Mouse (Mus musculus) ovary, postnatal 36 days (tissue): ENCODE data around the gene Prkag2.

ENCODE experiments used
- DNase-seq: peaks from one replicate; pipeline ENCODE4 v3.0.0; 2022; ENCODE audit warnings: low spot score, mixed read lengths

Gene Prkag2

DNA sequence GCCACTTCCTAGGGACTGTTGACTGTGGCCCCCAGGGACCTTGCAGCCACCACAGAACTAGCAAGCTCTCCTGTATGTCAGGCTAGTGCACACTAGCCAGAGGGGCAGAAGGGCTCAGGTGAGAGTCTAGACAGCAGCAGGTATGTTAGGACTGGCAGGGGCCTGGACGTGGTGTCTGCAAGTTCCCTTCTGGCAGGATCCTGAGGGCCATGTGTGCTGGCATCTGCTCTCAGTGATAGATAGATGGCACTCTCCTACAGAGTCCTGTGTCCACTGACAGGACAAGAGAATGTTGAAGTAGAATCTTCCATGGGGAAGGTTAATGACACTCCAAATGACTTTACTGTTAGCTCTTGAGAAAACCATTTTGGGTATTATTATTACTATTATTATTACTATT lies 52.8 kb downstream of the Prkag2 start:
- DNase-seq: no peak

DNA sequence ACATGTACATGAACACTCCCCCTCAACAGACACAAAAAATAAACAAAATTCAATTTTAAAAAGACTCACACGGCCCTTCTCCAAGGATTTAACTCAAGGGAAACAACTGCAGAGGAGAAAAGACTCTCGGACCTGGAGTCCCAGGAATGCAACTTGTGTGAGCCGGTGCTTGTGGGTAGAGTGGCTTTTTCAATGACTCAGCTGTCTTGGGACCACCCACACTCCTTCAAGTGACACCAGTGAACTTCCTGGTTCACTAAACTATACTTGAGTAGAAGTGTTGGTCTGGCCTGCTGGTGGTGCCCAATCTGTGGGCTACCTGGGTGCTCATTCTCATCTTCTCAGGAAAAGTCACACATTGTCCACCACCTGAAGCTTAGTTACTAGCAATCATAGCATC lies 53.7 kb downstream of the Prkag2 start:
- DNase-seq: no peak

DNA sequence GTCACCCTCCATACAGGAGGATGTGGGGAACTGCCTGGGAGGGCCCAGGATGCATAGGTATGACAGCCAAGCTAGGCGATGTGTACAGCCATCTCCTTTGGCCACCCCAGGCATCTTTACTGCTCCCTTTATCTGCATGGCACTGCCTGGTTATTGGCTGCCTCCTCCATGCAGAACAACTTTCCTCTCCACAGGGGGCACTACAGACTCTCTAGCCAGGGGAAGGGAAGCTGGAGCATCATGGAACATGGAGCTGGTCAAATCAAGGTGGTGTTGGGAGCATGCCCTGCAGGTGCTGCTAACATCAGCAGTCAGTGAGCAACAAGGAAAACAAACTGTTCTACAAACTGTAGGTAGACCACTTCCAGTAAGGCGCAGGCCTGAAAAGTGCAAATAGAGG lies 56.4 kb downstream of the Prkag2 start:
- no peak for DNase-seq

- no peak for DNase-seq
Observed at GRCm38 (mm10) chr5:25041947-25042346, 58.5 kb downstream of the Prkag2 start.

GRCm38 (mm10) chr5:25041307-25041706 lies 59.1 kb downstream of the Prkag2 start:
- DNase-seq: peak; percentile 57

DNA sequence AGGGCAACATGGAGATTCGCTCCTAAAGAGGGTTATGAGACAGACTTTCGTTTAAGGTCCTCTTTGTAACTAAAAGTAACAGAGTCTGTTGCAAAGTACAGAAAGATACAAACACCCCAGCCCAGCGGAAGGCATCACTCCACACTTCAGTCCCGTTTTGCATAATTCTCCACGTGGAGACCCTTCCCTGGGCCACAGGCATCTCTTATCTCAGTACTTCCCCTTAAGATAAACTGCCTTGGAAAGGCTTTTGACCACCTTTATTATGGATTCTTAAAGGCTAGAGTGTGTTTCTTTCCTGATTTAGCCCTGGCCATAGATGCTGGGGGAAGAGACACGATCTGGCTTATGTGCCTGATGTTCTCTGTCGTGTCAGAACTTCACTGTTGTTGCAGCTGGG lies 59.5 kb downstream of the Prkag2 start:
- no peak for DNase-seq

- no peak for DNase-seq
Observed at GRCm38 (mm10) chr5:25038827-25039226, 61.6 kb downstream of the Prkag2 start.

- DNase-seq: no peak
Observed at GRCm38 (mm10) chr5:25035391-25035790, 65.1 kb downstream of the Prkag2 start.

DNA sequence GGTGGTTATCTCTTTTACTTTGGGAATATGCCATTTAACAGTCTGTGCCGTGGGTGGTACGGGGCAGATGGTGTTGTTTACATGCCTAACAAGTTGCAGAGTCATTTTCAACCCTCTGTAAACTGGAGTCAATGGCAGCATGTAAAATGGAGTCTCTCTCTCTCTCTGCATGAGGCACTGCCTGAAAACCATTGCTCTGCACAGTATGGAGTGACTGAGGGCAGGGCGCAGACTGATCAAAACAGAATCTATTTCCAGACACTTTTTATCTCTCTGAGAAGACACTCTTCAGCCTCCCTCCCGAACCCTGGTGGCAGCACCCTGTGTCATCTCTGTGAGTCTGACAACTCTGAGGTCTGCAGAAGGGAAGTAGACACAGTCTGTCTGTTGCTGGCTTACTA lies 69.0 kb downstream of the Prkag2 start:
- no peak for DNase-seq

- no peak for DNase-seq
Observed at GRCm38 (mm10) chr5:25031037-25031436, 69.4 kb downstream of the Prkag2 start.

GRCm38 (mm10) chr5:25030276-25030681 lies 70.2 kb downstream of the Prkag2 start:
- no peak for DNase-seq

DNA sequence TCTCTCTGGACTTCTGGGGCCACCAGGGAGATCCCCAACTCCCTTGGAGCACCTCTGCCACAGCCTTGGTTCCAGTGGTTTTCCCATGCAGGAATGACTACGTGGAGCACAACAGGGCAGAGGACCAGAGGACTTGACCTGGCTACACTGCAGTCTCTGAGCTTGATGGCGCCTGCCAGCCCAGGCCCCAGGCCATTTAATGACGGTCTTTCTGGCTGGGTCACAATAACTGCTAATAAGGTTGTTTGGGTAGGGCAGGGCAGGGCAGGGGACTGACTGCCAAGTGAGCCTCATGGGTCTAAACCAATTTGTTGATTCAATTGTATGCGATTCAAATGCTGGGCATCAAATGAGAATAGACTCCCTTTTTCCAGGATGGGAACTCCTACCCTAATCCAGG lies 72.8 kb downstream of the Prkag2 start:
- no peak for DNase-seq

DNA sequence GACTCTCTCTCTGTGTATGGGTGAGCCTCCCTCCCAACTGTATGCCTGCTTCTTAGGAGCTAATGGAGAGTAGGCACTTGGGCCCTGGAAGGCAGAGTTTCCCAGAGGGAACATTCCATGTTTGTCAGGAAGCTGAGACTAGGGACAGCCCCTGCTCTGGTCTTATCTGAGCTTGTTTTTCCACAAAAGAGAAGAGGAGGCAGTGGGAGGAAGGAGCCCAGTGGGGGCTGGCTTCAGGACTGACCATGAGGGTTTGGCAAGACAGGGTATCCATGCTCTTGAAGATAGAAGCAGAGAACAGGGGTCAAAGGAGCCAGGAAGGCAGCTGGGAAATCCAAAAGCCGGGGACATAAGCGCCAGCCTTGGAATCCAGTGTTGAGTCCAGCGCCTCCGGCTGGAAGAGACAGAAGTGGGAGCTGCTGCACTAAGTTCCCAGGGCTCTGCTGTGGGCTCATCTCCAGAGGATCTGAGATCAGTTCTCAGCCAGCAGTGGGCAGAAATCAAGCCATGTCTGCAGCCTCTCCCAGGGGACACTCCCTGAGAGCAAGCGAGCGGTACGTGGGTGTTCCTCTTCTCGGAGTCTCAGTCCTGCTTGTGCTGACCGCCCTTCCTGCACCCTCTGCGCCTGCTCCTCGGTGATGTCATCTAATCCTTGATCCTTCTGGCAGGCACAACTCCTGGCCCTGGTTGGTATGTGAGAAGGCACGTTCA lies 75.0 kb downstream of the Prkag2 start:
- peak; percentile 57 for DNase-seq

- peak; percentile 47 for DNase-seq
Observed at GRCm38 (mm10) chr5:25022904-25023303, 77.5 kb downstream of the Prkag2 start.

GRCm38 (mm10) chr5:25019221-25019620 lies 81.2 kb downstream of the Prkag2 start:
- DNase-seq: no peak

- DNase-seq: no peak
Observed at GRCm38 (mm10) chr5:25012134-25012533, 88.3 kb downstream of the Prkag2 start.

- peak; percentile 72 for DNase-seq
Observed at GRCm38 (mm10) chr5:25011019-25011485, 89.4 kb downstream of the Prkag2 start.

- DNase-seq: peak; percentile 89
Observed at GRCm38 (mm10) chr5:25010438-25010892, 90.0 kb downstream of the Prkag2 start.

DNA sequence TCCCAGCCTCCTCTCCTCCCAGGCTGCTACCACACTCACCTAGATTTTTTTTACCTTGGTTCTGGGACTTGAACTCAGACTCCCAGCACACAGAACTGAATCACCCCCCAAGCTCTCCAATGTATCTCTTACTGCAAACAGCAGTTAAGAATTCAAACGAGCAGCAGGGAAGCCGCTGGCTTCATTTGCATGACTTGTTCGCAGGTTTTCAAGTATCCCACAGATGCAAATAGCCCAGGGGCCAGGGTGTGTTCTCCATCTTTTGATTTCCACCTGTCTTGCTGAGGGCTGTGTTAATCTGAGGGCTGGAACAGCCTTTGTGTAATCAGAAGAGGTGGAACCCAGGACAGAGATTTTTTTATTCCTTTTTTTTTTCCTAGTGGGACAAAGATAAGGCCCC lies 90.7 kb downstream of the Prkag2 start:
- DNase-seq: no peak

DNA sequence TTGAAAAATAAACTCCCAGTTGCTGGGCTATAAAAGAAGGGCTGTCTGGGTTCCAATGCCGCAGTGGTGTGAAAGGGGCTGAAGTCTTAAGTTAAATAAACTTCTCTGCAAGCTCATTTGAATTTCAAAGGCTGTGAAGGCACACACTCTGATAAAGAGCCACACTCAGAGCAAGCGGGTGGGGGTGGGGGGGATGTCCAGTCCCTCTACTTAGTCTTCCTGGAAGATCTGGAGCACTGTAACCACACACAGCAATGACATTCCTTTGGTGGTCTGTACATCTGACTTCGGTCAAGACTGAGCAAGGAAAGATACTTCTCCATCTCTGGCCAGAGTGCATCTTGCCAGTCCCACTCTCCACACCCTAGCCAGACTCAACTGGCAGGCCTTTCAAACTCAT lies 91.5 kb downstream of the Prkag2 start:
- no peak for DNase-seq

- peak; percentile 84 for DNase-seq
Observed at GRCm38 (mm10) chr5:25006848-25007247, 93.6 kb downstream of the Prkag2 start.

DNA sequence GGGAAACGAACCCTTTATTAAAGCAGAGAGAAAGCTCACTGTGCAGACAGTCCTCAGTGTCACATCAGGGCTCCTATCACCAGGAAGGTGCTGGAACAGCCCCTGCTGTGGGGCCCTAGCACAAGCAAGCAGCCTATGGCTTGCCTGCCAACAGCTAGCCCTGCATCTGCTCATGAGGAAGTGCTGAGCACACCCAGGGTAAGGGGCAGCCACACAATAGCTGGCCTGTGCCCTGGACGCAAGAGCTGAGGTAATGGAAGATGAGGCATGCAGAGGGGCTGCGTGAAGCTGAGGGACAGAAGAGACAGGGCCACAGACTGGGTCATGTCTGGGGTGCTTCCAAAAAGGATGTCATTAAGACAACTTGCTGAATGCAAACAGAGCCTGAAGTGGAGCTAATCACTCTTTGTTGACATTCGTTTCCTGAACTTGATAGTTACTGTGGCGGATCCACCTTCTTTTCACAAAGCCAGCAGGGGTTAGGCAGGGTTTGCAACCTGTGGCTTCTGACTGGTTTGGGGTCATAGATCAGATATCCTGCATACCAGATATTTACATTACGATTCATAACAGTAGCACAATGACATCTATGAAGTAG lies 94.8 kb downstream of the Prkag2 start:
- no peak for DNase-seq

DNA sequence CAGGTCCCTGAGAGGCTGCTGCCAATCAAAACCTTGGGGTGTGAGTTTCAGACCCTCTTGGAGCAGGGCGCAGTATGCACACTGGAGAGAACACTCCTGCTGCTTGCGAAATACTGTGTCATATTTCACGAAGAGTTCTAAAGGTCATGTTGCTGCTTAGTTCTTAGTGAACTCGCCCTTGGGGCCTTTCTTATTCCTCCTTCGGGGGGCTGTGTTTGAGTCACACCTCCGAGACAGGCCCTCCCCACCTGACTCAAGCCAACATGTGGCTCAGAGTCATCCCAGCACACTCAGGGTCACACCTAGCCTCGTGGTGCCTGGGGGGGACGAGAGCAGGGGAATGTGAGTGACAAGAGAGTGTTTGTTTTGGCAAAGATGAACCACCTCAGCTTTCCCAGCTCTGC lies 99.0 kb downstream of the Prkag2 start:
- no peak for DNase-seq

GRCm38 (mm10) chr5:24999351-24999750 lies 101.1 kb downstream of the Prkag2 start:
- no peak for DNase-seq
